Comparison of ENCODE assay signal across 7 mouse cellular contexts in the genomic region with DNA sequence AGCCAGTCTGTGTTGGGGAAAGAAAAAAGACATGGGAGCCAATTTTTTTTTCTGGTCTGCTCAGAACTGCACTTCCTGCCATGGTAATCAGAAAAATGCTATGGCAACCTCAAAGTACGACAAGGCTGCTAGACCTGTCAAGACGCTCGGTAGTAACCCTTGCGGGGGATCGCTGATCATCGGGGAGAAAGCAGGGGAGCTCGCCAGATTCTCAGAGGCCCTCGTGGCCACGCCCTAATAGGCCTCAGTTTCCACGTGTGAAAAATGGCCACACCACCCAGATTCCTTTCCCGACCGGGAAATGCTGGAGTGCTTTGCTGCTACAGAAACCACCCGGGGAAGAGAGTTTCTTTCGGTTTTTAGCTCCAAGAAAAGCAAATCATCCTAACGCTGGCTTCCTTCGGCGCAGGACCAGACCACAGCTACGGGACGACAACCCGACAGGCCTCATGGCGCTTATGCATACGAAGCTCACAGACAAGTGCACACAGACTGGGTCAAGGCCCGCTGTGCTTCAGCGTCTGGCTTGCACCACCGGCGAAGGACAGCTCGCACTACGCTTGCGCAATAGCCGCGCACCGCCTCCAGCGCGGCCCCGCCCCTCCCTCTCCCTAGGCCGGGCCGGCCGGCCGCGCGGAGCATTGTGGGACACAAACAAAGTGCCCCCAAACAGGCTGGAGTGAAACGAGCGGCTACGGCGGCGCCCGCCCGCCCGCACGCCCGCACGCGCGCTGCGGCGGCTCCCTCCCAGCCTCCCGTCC. TPM values are rescaled to one million over a fixed set of nuclear protein-coding genes. Genes with fewer than 3 reads are reported as not detected.
DNase-seq lines count a peak whose midpoint lies in the region; ATAC-seq and TF ChIP-seq lines count a peak whose summit lies in the region.

No protein-coding gene starts in this region.

- H3K27me3 ChIP-seq in intestine, postnatal 0 days (replicated peaks; ENCODE audit: control insufficient read depth, insufficient read depth, low read length) = no peaks in the 10 kb centered on the region
- no peaks in the 10 kb centered on the region for H3K27me3 ChIP-seq in midbrain, embryonic 12.5 days
- H3K27me3 ChIP-seq in small intestine, adult 2 months (ENCODE audit: control insufficient read depth, insufficient read depth, low read length) = no peaks in the 10 kb centered on the region

- ATAC-seq in intestine, postnatal 0 days = peak; percentile 96
- ATAC-seq in midbrain, embryonic 12.5 days (ENCODE audit: low FRiP score, low read depth) = peak; percentile 96

- peak overlapping the region; percentile 96 for H3K9ac ChIP-seq in intestine, postnatal 0 days (ENCODE audit: low read depth, low read length)
- H3K9ac ChIP-seq in midbrain, embryonic 12.5 days (replicated peaks) = peak overlapping the region; percentile 93

- peak overlapping the region; percentile 99 for H3K27ac ChIP-seq in intestine, postnatal 0 days (ENCODE audit: low read depth, low read length)
- peak overlapping the region; percentile 99 for H3K27ac ChIP-seq in midbrain, embryonic 12.5 days (replicated peaks)
- H3K27ac ChIP-seq in small intestine, adult 2 months (ENCODE audit: insufficient read depth, low read depth, low read length) = peak overlapping the region; percentile 96

- no peak for TF ChIP-seq CTCF in intestine, postnatal 0 days (IDR thresholded peaks at IDR 0.05; ENCODE audit: low read depth)
- no peak for TF ChIP-seq CTCF in small intestine, adult 2 months (IDR thresholded peaks at IDR 0.05; ENCODE audit: extremely low read depth, insufficient read length, insufficient replicate concordance, low read depth, low read length)

- under 1% methylated on average over 41 of the region's 57 CpGs for WGBS in intestine, postnatal 0 days
- WGBS in midbrain, embryonic 12.5 days = under 1% methylated on average over 40 of the region's 57 CpGs
- WGBS in small intestine, adult 2 months = 1% methylated on average over 46 of the region's 57 CpGs

- peak overlapping the region; percentile 89 for H3K4me3 ChIP-seq in intestine, postnatal 0 days (ENCODE audit: low read depth, low read length)
- peak overlapping the region; percentile 88 for H3K4me3 ChIP-seq in midbrain, embryonic 12.5 days
- H3K4me3 ChIP-seq in small intestine, adult 2 months (ENCODE audit: low read depth, low read length) = peak overlapping the region; percentile 71

- no peaks in the 10 kb centered on the region for H3K36me3 ChIP-seq in intestine, postnatal 0 days (ENCODE audit: control insufficient read depth, insufficient read depth)
- 0 out of 2 replicates have a peak, but pooled peaks cover 3% of the 10 kb centered on the region for H3K36me3 ChIP-seq in midbrain, embryonic 12.5 days
- H3K36me3 ChIP-seq in small intestine, adult 2 months (ENCODE audit: control insufficient read depth, insufficient read depth, low read length) = no peaks in the 10 kb centered on the region

- H3K9me3 ChIP-seq in intestine, postnatal 0 days (ENCODE audit: control insufficient read depth) = no peaks in the 10 kb centered on the region
- H3K9me3 ChIP-seq in midbrain, embryonic 12.5 days = no peaks in the 10 kb centered on the region

- peak overlapping the region; percentile 92 for H3K4me2 ChIP-seq in intestine, postnatal 0 days (replicated peaks; ENCODE audit: low read depth)
- peak overlapping the region; percentile 73 for H3K4me2 ChIP-seq in midbrain, embryonic 12.5 days (replicated peaks)

- TF ChIP-seq POLR2A in small intestine, adult 2 months (IDR thresholded peaks at IDR 0.05; ENCODE audit: low read depth, low read length) = peak; percentile 82

- intact Hi-C loops in left cerebral cortex, postnatal 4 days (cut with DNase I) = loop anchor here (10.0 kb wide), 1 partner anchor 85 kb away; the partner anchor contains the start of gene Adamts8

- peak; percentile 99 for DNase-seq in adrenal gland, adult 2 months
- peak; percentile 93 for DNase-seq in embryo, embryonic 11.5 days (ENCODE audit: low read depth, low spot score)
- DNase-seq in gastrocnemius, postnatal 4 days (ENCODE audit: low spot score in 2 of 2) = peak; percentile 95 to 97
- peak; percentile 97 for DNase-seq in left cerebral cortex, postnatal 4 days

- H3K4me1 ChIP-seq in intestine, postnatal 0 days (replicated peaks; ENCODE audit: control insufficient read depth, insufficient read depth, low read length) = no peaks in the 10 kb centered on the region
- H3K4me1 ChIP-seq in midbrain, embryonic 12.5 days = peaks cover 14% of the 10 kb centered on the region
- peaks cover 3% of the 10 kb centered on the region; the same call in 1 of the 2 replicates for H3K4me1 ChIP-seq in small intestine, adult 2 months (ENCODE audit: control insufficient read depth, insufficient read depth, insufficient read length, low read length)

RNA-seq across cellular contexts. Expression of gene Zbtb44, which starts 0.5 kb away (rescaled TPM):
- 10 to 100 TPM; 33.6 to 60.4 TPM for total RNA-seq in adrenal gland, adult 2 months (2021)
- 16.7 and 17.7 TPM in 2 replicates for polyA plus RNA-seq in adrenal gland, adult 2 months (2012; rRNA removed)
- 10 to 100 TPM; 34.6 to 42.5 TPM for total RNA-seq in gastrocnemius, postnatal 4 days (2021)
- polyA plus RNA-seq in intestine, postnatal 0 days (2015; fragmentation: Nextera tagmentation; extraction: Ambion mirVana) = 5.4 and 6.7 TPM in 2 replicates
- 10 to 100 TPM; 44.9 TPM for total RNA-seq in left cerebral cortex, postnatal 4 days (2021)
- polyA plus RNA-seq in midbrain, embryonic 12.5 days (2016; fragmentation: Nextera tagmentation; extraction: Ambion mirVana) = 7.1 and 7.6 TPM in 2 replicates
- 2.8 and 5.3 TPM in 2 replicates for polyA plus RNA-seq in small intestine, adult 2 months (2012; rRNA removed)

Comparison
In these comparisons a context has a peak if more than half of its experiments do, and no peak if none do; other contexts are left out.
1. Peak in every context shown above with its lines: DNase-seq, ATAC-seq, H3K4me3 ChIP-seq and H3K27ac ChIP-seq.